Mouse (Mus musculus): Measurements from ENCODE around the gene Notch1.

- TF ChIP-seq CTCF (conservative IDR thresholded peaks at IDR 0.05; ENCODE audit: insufficient read depth, insufficient read length, low read depth, low read length) (no peak), POLR2A (IDR thresholded peaks at IDR 0.05; ENCODE audit: low read depth, low read length) (no peak)
These were observed 69.0 kb downstream of the Notch1 start for GRCm38 (mm10) chr2:26447451-26447850.

All from kidney, adult 2 months (tissue).